Mouse (Mus musculus): ENCODE measurements around the gene Nlgn2.

DNA sequence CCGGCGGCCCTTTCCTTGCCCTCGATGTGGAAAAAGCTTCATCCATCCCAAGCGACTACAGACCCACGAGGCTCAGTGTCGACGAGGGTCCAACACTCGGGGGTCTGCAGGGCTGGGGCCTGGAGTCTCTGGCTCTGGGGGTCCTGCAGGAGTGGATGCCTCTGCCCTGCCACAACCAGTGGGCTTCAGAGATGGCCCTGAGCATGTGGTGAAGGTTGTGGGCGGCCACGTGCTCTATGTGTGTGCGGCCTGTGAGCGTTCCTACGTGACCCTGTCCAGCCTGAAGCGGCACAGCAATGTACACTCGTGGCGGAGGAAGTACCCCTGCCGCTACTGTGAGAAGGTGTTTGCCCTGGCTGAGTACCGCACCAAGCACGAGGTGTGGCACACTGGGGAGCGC lies 61.1 kb downstream of the Nlgn2 start:
- no peak for TF ChIP-seq POLR2A (IDR thresholded peaks at IDR 0.05; ENCODE audit: borderline replicate concordance, low read depth, low read length)
- no peak for TF ChIP-seq CTCF (IDR thresholded peaks at IDR 0.05; ENCODE audit: low read depth, low read length)
